Mouse (Mus musculus): ENCODE measurements around the gene Stard8. TPM values are rescaled to one million over a fixed set of nuclear protein-coding genes. Genes with fewer than 3 reads are reported as not detected.

The Stard8 gene
- total and polyA plus RNA-seq, 3 experiments = 0.39 to 2.3 TPM; not detected in 1

DNA sequence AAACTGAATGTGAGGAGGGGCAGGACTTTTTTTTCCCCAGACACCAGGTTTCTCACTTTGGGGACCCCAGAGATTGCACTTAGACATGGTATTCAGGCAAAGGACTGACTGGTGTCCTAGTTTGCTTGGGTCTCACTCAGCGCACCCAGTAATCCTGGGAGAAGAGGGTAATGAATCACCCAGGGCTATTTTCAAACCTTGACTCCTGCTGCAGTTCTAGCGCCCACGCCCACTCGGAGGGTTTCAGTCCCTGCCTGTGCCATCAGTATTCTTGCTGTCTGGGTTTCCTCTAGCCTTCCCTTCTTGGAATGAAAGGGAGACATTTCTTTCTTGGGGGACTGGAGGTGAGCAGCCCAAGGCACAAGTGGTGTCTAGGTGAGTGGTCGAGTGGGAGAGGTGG, 40.7 kb downstream of the Stard8 start:
- Histone ChIP-seq H3K9me3 (replicated peaks; ENCODE audit: insufficient read depth, low read length) (no peaks in the 10 kb centered on the region), H3K27me3 (ENCODE audit: control insufficient read depth in 1 of 2, insufficient read depth in 2 of 2, low read length in 2 of 2) (no peaks in the 10 kb centered on the region), H3K79me2 (ENCODE audit: control insufficient read depth, insufficient read depth, low read length, poor library complexity) (no peaks in the 10 kb centered on the region), H3K36me3 (ENCODE audit: control insufficient read depth in 1 of 2, insufficient read depth in 2 of 2, low read length in 2 of 2) (peaks cover 0 to 2% of the 10 kb centered on the region in 2 experiments; a peak in 1 of 4 replicates), H3K9ac (ENCODE audit: control insufficient read depth, low read depth, low read length, poor library complexity, severe bottlenecking) (no peak overlapping the region), H3K4me3 (ENCODE audit: control insufficient read depth in 1 of 2, insufficient read depth in 1 of 2, low read depth in 2 of 2, low read length in 2 of 2) (no peak overlapping the region), H3K27ac (ENCODE audit: control insufficient read depth, low read depth, low read length) (no peak overlapping the region), H3K4me1 (ENCODE audit: control insufficient read depth in 1 of 2, insufficient read depth in 2 of 2, low read length in 2 of 2) (peaks cover 0 to 3% of the 10 kb centered on the region in 2 experiments; a peak in 2 of 4 replicates)
- no peak for DNase-seq (ENCODE audit: low read depth, low spot score)
- TF ChIP-seq RAD21 (IDR thresholded peaks at IDR 0.05; ENCODE audit: low read depth, low read length) (no peak), HCFC1 (IDR thresholded peaks at IDR 0.05; ENCODE audit: low read depth, low read length) (no peak), CTCF (IDR thresholded peaks at IDR 0.05 in 2 of 3, conservative IDR thresholded peaks at IDR 0.05 in 1 of 3; ENCODE audit: control insufficient read depth in 1 of 3, insufficient read depth in 1 of 3, low read depth in 2 of 3, low read length in 3 of 3, poor library complexity in 1 of 3, severe bottlenecking in 1 of 3) (no peak)

GRCm38 (mm10) chrX:99045315-99045714, 42.3 kb downstream of the Stard8 start:
- peaks cover 0 to 3% of the 10 kb centered on the region in 2 experiments; a peak in 2 of 4 replicates for H3K4me1 ChIP-seq (ENCODE audit: control insufficient read depth in 1 of 2, insufficient read depth in 2 of 2, low read length in 2 of 2)
- no peak overlapping the region for H3K27ac ChIP-seq (ENCODE audit: control insufficient read depth, low read depth, low read length)
- DNase-seq (ENCODE audit: low read depth, low spot score) = no peak

DNA sequence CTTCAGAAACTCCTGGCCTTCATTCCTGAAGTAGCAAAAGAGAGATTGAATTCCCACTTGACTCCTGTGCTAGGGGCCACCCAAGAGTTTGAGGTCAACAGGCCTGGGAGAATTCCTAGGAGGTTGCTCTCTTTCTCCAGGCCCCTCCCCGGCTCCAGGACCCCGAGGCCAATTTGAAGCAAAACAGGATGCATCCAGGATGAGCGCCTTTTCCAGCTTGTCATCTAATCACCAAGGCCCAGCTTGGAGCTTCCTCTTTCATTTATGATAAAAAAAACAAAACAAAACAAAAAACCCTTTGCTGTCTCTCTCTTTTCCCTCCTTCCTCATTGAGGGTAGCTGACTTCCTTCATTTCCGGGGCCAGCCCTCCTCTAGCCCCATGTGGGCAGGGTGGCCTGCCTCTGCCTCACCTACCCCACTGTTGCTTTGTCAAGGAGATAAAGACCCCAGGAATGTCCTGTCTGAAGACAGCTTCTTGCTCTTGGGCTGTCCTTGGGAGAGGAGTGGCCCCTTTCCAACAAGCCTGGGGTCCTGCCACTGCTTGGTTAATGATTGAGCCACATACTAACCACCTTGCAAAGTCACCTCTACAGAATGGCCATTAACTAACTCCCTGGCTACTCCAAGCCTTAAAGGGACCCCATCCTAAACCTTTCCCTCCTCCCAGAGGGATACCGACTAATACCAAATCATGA, 43.5 kb downstream of the Stard8 start:
- TF ChIP-seq EP300 (IDR thresholded peaks at IDR 0.05; ENCODE audit: low read depth in 1 of 2, low read length in 2 of 2) (0 out of 4 replicates have a peak, but pooled peaks of 1 of the 2 experiments have one; percentile 11), TAL1 (IDR thresholded peaks at IDR 0.05; ENCODE audit: low read length) (peak; percentile 25; the same call in 1 of the 2 replicates), MXI1 (IDR thresholded peaks at IDR 0.05; ENCODE audit: low read depth, low read length) (no peak)
- Histone ChIP-seq H3K4me1 (ENCODE audit: control insufficient read depth in 1 of 2, insufficient read depth in 2 of 2, low read length in 2 of 2) (peaks cover 0 to 3% of the 10 kb centered on the region in 2 experiments; a peak in 2 of 4 replicates), H3K4me3 (ENCODE audit: control insufficient read depth in 1 of 2, insufficient read depth in 1 of 2, low read depth in 2 of 2, low read length in 2 of 2) (no peak overlapping the region), H3K27ac (ENCODE audit: control insufficient read depth, low read depth, low read length) (no peak overlapping the region), H3K36me3 (ENCODE audit: control insufficient read depth in 1 of 2, insufficient read depth in 2 of 2, low read length in 2 of 2) (peaks cover 0 to 2% of the 10 kb centered on the region in 2 experiments; a peak in 1 of 4 replicates), H3K9me3 (replicated peaks; ENCODE audit: insufficient read depth, low read length) (no peaks in the 10 kb centered on the region), H3K79me2 (ENCODE audit: control insufficient read depth, insufficient read depth, low read length, poor library complexity) (no peaks in the 10 kb centered on the region), H3K27me3 (ENCODE audit: control insufficient read depth in 1 of 2, insufficient read depth in 2 of 2, low read length in 2 of 2) (no peaks in the 10 kb centered on the region), H3K9ac (ENCODE audit: control insufficient read depth, low read depth, low read length, poor library complexity, severe bottlenecking) (no peak overlapping the region)
- DNase-seq (ENCODE audit: low read depth, low spot score) = peak; percentile 25

More at GRCm38 (mm10) chrX:99045315-99045714, 42.3 kb downstream of the Stard8 start:
- H3K9ac ChIP-seq (ENCODE audit: control insufficient read depth, low read depth, low read length, poor library complexity, severe bottlenecking) = no peak overlapping the region
- H3K79me2 ChIP-seq (ENCODE audit: control insufficient read depth, insufficient read depth, low read length, poor library complexity) = no peaks in the 10 kb centered on the region
- no peak overlapping the region for H3K4me3 ChIP-seq (ENCODE audit: control insufficient read depth in 1 of 2, insufficient read depth in 1 of 2, low read depth in 2 of 2, low read length in 2 of 2)
- no peak for TF ChIP-seq RCOR1 (IDR thresholded peaks at IDR 0.05; ENCODE audit: low read depth, low read length)
- TF ChIP-seq CHD1 (IDR thresholded peaks at IDR 0.05; ENCODE audit: low read depth, low read length) = no peak
- no peak for TF ChIP-seq NELFE (IDR thresholded peaks at IDR 0.05; ENCODE audit: low read depth, low read length)
- no peak for TF ChIP-seq MEF2A (IDR thresholded peaks at IDR 0.05; ENCODE audit: extremely low read depth, insufficient replicate concordance, low read depth, low read length, poor library complexity, severe bottlenecking)
- no peak for TF ChIP-seq USF2 (IDR thresholded peaks at IDR 0.05; ENCODE audit: borderline replicate concordance in 1 of 2, insufficient read depth in 1 of 2, low read depth in 1 of 2, low read length in 2 of 2)
- no peak for TF ChIP-seq E2F4 (IDR thresholded peaks at IDR 0.05; ENCODE audit: borderline replicate concordance, low read depth, low read length)
- no peak for TF ChIP-seq POLR2AphosphoS2 (IDR thresholded peaks at IDR 0.05; ENCODE audit: low read length)
- TF ChIP-seq SIN3A (IDR thresholded peaks at IDR 0.05; ENCODE audit: low read length) = no peak
- no peak for TF ChIP-seq ZMIZ1 (IDR thresholded peaks at IDR 0.05; ENCODE audit: low read depth, low read length)
- TF ChIP-seq UBTF (IDR thresholded peaks at IDR 0.05; ENCODE audit: borderline replicate concordance, insufficient read depth, low read depth, low read length) = no peak
- TF ChIP-seq ZKSCAN1 (IDR thresholded peaks at IDR 0.05; ENCODE audit: low read depth, low read length) = no peak
- H3K9me3 ChIP-seq (replicated peaks; ENCODE audit: insufficient read depth, low read length) = no peaks in the 10 kb centered on the region
- no peaks in the 10 kb centered on the region for H3K27me3 ChIP-seq (ENCODE audit: control insufficient read depth in 1 of 2, insufficient read depth in 2 of 2, low read length in 2 of 2)
- H3K36me3 ChIP-seq (ENCODE audit: control insufficient read depth in 1 of 2, insufficient read depth in 2 of 2, low read length in 2 of 2) = peaks cover 0 to 2% of the 10 kb centered on the region in 2 experiments; a peak in 1 of 4 replicates

Measured in MEL (cell line).